Mouse (Mus musculus) frontal cortex, adult 2 months (tissue): Measurements from ENCODE around the gene Prl. TPM values are rescaled to one million over a fixed set of nuclear protein-coding genes. Genes with fewer than 3 reads are reported as not detected.
"Not testable (repeated sequence)": the region's sequence is repeated elsewhere in the genome, so short reads cannot be mapped to it uniquely, and the experiment has no call there.

ENCODE experiments used
- DNase-seq, 2 experiments: peaks; one replicate each; pipeline ENCODE4 v3.0.0; 2022; ENCODE audit warnings: low spot score in 1 of 2; ENCODE audit errors: extremely low spot score in 1 of 2
- polyA plus RNA-seq: library from polyadenylated mRNA; depleted of rRNA; stranded (reverse); fragments of >200 nt; gene quantifications from 2 replicates; pipeline ENCODE4 v1.2.3, GENCODE M21; 2012; rRNA removed

Prl gene
- 0.34 TPM in 1 of 2 replicates, not detected in the other for polyA plus RNA-seq

- DNase-seq: no peak
Measured at GRCm38 (mm10) chr13:27057270-27057669, at the start of gene Prl. TSS of gene Prl (plus strand) at chr13:27057570.

GRCm38 (mm10) chr13:27026614-27027013 lies 30.8 kb upstream of the Prl start:
- DNase-seq: no peak

GRCm38 (mm10) chr13:27027376-27027775 lies 30.0 kb upstream of the Prl start:
- DNase-seq: no peak

GRCm38 (mm10) chr13:27028501-27029240 lies 28.7 kb upstream of the Prl start:
- DNase-seq: no peak

- no peak for DNase-seq
Measured at GRCm38 (mm10) chr13:27031101-27031852, 26.1 kb upstream of the Prl start.

- DNase-seq: no peak
Measured at GRCm38 (mm10) chr13:27031853-27032240, 25.5 kb upstream of the Prl start.

GRCm38 (mm10) chr13:27032998-27033397 lies 24.4 kb upstream of the Prl start:
- DNase-seq: no peak

- DNase-seq: no peak
Measured at GRCm38 (mm10) chr13:27042185-27042584, 15.2 kb upstream of the Prl start.

- DNase-seq: no peak
Measured at GRCm38 (mm10) chr13:27043326-27043725, 14.0 kb upstream of the Prl start.

GRCm38 (mm10) chr13:27059177-27059576 lies 1.8 kb downstream of the Prl start:
- peak in 1 of 2 experiments; percentile 8 for DNase-seq

- not testable (repeated sequence) for DNase-seq
Measured at GRCm38 (mm10) chr13:27093890-27094289, 36.5 kb downstream of the Prl start, which contains the start of gene Prl3d1. TSS of gene Prl3d1 (plus strand) at chr13:27094190.

Other genes with a start within 250 kb of the Prl start
- gene Prl3d1, start 36.6 kb downstream of the Prl start, polyA plus RNA-seq: 0.18 and 1.1 TPM in 2 replicates
- not detected in 2 replicates for gene Prl3d2, start 64.1 kb downstream of the Prl start, polyA plus RNA-seq
- gene Prl3d3, start 99.2 kb downstream of the Prl start, polyA plus RNA-seq: not detected in 2 replicates
- not detected in 2 replicates for gene Prl3c1, start 139.1 kb downstream of the Prl start, polyA plus RNA-seq
- 25.7 and 68.4 TPM in 2 replicates for gene Prl3b1, start 184.3 kb downstream of the Prl start, polyA plus RNA-seq
- gene Prl3a1, start 201.9 kb downstream of the Prl start, polyA plus RNA-seq: not detected in 2 replicates